Mouse (Mus musculus): ENCODE measurements around the gene Nek9.

The Nek9 gene

DNA sequence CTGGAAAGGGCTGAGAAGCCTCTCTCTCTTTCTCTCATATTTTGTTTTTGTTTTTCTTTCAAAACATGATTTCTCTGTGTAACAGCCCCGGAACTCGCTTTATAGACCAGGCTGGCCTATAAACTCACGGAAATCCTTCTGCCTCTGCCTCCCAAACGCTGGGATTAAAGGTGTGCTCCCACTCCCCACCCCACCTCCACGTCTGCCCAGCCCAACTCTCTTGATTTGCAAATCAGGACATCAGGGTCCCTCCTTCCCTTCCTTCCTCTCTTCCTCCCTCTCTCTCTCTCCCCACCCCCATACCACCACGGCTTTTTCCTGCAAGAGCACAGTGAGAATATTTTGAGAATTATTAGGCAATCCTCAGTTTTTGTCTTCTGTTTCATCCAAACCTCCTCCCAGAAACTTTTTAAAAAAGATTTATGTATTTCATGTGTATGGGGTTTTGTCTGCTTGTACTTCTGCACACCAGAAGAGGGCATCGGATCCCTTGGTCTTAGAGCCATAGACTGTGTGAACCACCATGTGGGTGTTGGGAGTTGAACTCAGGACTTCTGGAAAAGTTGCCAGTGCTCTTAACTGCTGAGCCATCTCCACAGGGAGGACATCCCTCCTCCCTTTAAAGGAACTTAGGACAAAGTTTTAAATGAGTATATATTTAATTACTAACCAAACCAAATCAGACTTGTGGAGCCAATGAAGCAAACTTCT is 67.9 kb downstream of the Nek9 start:
- in situ Hi-C loops (cut with MboI, MseI): loop anchor here (10.0 kb wide), 1 partner anchor 1096 kb away; no protein-coding TSS in a partner anchor

DNA sequence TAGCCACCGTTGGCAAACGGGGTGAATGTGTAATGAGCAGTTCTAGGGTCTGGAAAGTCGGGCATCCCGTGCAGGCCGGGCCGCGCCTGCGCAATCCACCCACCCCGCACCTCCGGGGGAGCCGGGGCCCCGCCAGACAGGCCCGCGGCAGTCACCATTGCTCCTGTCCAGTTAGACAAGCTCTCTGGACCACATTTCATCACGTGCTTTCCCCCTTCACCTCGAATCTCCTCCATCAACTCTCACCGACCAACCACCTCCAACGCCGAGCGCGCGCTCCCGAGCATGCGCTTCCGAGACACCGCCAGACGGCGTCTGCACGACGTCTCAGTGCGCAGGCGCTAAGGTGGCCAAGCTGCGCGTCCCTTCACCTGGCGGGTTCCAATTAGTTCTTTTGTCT is 68.8 kb downstream of the Nek9 start, which contains the start of gene Mlh3:
Gene Mlh3, minus strand, starts transcription at position 281 of the 400 bp plus-strand sequence.
- in situ Hi-C loops (cut with MboI, MseI): loop anchor here (10.0 kb wide), 1 partner anchor 1096 kb away; no protein-coding TSS in a partner anchor

- in situ Hi-C loops (cut with MboI, MseI): loop anchor here (10.0 kb wide), 1 partner anchor 1095 kb away; no protein-coding TSS in a partner anchor
Measured at GRCm38 (mm10) chr12:85269821-85270220, 69.3 kb downstream of the Nek9 start.

GRCm38 (mm10) chr12:85266248-85266647 is 72.9 kb downstream of the Nek9 start:
- in situ Hi-C loops (cut with MboI, MseI): no loop called here

DNA sequence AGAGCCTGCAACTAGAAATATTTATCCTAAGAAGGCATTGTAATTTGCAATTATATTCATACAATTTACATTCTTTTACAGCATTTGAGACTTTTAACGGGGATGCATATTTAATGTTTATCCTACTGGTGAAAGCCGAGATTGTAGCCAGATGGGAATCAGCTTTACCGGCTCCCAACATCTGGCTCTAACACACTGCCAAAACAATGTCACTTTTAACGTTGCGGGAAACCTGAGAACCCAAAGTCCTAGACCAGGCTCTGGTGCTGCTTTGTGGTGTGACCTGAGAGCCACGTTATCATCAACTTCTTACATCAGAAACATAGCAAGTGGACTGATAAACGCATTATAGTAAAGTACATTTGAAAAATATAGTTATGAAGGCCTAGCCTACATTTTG is 74.2 kb downstream of the Nek9 start:
- in situ Hi-C loops (cut with MboI, MseI): no loop called here

GRCm38 (mm10) chr12:85264531-85264930 is 74.6 kb downstream of the Nek9 start:
- in situ Hi-C loops (cut with MboI, MseI): no loop called here

DNA sequence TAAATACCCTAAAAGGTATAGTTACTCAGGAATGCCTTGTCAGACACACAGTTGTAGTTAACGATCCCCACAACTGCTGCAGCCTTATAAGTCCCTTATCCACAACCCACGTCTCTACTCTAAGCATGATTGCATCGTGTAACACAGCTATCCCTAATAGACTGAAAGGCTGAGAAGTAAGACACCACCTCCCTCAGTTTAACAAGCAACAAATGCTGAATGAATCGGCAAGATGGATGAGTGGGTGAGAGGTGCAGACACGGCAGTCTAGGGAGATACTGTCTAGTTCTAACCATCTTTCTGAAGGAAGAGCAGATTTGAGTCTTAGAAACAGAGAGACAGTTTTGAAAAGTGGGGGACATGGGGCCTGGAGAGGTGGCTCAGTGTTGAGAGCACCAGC is 76.0 kb downstream of the Nek9 start:
- in situ Hi-C loops (cut with MboI, MseI): no loop called here

DNA sequence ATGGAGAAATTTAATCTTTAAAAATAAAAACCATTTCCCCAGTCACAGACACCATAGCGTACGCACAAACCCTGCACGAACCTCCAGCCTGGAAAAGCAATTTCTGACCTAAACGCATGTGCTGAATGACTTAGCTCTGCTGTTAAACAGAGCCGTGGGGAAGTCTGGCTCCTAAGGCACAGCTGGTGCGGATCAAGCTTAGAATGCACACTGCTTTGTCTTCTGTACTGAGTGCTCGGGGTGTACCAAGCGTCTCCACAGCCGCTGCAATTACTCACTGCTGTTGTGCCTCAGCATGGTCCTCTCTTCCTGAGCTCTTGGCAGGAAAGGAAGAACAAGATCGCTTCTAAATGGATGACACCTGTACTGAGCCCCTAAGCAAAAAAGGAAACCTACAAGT is 76.7 kb downstream of the Nek9 start:
- in situ Hi-C loops (cut with MboI, MseI): no loop called here

DNA sequence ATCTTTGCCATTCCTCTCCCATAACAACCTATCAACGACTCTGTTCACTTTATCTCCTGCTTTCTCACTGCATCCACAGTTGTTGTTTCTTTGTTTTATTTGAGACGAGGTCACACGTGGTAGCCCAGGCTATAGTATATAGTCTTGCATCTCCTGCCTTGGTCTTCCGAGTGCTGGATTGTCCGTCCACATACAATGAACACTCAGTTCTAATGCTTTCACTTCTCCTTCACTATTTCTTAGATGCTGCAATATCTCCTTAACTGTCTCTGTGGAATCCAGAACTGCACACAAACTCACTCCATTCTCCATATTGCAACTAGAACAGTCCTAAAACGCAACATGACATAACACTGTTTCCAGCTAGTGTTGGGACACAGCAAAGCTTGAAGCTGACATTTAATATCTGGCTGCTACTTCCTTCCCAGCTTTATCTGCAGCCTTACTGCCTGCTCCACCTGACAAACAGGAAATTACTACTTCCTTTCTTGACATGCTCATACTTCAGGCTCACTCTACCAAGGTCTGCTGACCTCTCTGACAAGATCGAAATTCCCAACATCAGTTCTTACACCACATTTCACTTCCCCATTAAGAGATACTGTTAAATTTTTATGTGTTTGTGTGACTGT is 82.0 kb downstream of the Nek9 start:
- in situ Hi-C loops (cut with MboI, MseI): no loop called here

- in situ Hi-C loops (cut with MboI, MseI): no loop called here
Measured at GRCm38 (mm10) chr12:85256074-85256751, 82.9 kb downstream of the Nek9 start.

DNA sequence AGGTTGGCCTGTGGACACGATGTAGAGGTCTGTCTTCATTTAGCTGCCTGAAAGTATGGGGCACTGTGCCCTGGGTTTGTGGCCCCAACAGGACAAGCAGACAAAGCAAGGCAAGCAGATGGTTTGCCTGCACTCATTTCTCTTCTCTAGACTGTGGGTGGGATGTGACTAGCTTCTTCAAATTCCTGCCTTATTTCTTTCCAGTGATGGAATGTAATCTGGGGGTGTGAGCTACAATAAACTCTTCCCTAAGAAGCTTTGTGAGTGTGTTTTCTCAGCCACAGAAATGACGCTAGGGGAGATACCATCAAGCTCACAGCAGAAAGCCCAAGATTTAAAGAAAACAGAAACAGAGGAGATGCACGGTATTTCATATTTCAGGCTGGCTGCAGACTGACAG is 87.1 kb downstream of the Nek9 start:
- in situ Hi-C loops (cut with MboI, MseI): no loop called here
